Mouse (Mus musculus): ENCODE measurements around the gene Ankk1. TPM values are rescaled to one million over a fixed set of nuclear protein-coding genes. Genes with fewer than 3 reads are reported as not detected.

Ankk1 gene
- polyA plus RNA-seq (2012; rRNA removed): 0.15 and 0.22 TPM in 2 replicates

DNA sequence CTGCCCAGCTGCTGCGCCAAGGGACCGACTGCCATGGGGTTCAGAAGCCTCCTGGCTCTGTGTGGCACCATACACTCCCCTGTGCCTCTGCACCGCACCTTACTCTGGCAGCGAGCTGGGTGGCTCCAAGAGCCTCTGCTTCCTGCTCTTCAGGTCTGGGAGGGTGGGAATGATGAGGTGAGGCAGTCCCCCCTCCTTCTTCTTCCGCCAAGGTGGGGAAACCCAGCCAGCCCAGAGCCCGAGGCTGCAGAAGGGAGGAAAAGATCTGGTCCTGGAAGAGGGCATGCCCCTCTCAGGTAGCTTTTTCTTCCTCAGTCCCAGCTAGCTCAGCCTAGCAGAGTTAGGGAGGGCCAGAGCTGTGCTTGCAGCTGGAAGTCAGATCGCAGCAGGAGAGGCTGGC is at the start of gene Ankk1:
TSS of gene Ankk1 (minus strand) at position 101 of the 400 bp plus-strand sequence.
- DNase-seq (ENCODE audit: low read depth): no peak

- DNase-seq (ENCODE audit: low read depth): no peak
Observed at GRCm38 (mm10) chr9:49472126-49472525, 45.3 kb upstream of the Ankk1 start.

- DNase-seq (ENCODE audit: low read depth): no peak
Observed at GRCm38 (mm10) chr9:49470946-49471345, 44.1 kb upstream of the Ankk1 start.

DNA sequence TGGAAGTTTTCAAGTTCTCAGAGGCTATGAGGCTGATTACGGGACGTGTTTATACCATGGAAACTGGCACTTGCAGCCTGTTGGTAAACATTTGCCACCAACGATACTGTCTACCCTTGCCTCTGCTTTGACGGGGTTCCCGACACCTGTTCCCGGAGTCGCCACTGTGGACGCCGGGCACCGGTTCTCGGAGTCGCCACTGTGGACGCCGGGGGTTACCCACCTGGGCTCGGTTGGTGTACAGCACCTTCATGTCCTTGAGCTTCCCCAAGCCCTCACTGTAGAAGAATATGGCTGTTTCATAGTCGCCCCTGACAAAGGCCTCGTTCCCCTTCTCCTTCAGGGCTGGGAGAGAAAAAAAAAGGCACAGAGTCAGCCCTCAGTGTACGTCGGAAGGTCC is 43.2 kb upstream of the Ankk1 start:
- DNase-seq (ENCODE audit: low read depth): no peak

GRCm38 (mm10) chr9:49456136-49456535 is 29.3 kb upstream of the Ankk1 start:
- no peak for DNase-seq (ENCODE audit: low read depth)

DNA sequence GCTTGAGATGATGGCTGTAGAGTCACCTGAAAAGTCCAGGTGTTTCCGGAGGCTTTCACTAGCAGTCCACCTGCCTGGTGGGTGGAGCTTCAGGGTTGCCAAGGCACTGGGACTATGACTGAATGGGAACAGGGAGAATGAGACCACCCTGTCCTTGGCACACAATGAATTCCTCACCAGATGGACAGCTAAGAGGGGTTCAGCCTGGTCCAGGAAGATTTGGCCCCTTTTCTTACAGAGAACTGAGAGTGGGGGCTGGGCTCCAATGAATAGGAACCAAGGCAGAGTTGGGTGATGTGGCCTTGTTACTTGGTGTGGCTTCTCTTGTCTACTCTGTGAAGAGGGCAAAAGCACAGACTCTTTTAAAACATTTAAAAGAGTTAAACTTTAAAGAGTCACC is 25.6 kb upstream of the Ankk1 start:
- no peak for DNase-seq (ENCODE audit: low read depth)

DNA sequence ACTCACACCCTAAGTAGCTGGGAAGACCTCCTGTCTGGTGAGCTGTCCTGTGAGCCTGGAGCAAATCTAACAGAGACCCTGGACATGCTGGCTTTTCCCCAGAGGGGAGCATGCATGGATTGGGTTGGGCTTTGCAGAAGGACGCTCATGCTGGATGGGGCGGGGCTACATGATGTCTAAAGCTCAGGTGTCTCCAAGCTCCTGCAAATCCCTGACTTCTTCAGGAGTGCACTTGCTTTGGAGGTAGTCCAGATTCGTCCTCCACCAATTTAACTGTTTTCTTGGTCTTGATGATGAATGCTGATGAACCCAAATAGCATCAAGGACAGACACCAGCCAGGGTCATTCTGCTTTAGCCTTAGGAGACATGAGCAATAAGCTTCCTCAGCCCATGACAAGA is 23.7 kb upstream of the Ankk1 start:
- DNase-seq (ENCODE audit: low read depth): no peak

GRCm38 (mm10) chr9:49442621-49443020 is 15.8 kb upstream of the Ankk1 start:
- DNase-seq (ENCODE audit: low read depth): no peak

- DNase-seq (ENCODE audit: low read depth): no peak
Observed at GRCm38 (mm10) chr9:49427478-49427877, 657 bp upstream of the Ankk1 start.

- DNase-seq (ENCODE audit: low read depth): no peak
Observed at GRCm38 (mm10) chr9:49425585-49425984, 1.2 kb downstream of the Ankk1 start.

DNA sequence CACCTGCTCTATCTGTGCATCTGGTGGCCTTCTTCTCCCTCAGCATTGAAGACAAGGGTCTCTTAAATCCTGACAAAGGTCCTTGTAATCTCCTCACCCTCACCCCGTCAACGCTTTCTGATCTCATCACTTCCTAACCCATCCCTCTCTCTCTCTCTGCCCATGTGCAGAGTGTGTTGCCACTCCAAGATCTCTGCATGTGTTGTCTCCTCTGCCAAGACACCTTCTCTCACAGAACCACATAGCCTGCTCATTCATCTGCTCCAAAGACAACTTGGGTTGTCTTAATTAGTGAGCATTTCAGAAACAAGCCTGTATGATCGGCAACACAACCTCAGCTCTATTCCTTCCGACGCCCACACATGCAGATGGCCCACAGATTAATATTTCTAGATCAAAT is 3.0 kb downstream of the Ankk1 start:
- no peak for DNase-seq (ENCODE audit: low read depth)

DNA sequence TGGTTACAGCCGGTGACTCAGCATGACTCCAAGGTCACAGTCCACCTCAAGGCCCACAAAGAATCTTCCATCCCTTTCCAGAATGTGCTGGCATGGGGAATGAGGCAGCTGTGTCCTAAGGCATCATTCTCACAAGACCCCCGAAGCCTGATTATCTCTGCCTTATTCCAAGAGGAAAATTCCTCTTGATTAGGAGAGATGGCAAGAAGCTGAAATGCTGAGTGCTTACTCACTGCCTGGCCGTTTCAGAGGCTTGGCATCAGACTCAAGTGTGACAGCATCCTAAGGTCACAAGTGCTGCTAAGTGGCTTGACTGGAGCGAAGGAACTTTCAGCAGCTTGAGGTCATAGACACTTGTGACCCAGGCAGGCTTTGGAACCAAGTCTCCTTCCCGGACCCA is 16.2 kb downstream of the Ankk1 start:
- no peak for DNase-seq (ENCODE audit: low read depth)

DNA sequence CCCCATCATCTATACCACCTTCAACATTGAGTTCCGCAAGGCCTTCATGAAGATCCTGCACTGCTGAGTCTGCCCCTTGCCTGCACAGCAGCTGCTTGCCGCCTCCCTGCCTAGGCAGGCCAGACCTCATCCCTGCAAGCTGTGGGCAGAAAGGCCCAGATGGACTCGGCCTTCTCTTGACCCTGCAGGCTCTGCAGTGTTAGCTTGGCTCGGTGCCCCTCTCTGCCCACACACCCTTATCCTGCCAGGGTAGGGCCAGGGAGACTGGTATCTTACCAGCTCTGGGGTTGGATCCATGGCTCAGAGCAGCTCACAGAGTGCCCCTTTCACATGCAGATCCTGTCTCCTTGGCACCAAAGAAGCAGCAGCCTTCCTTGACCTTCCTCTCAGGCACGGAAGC is 19.8 kb downstream of the Ankk1 start:
- DNase-seq (ENCODE audit: low read depth): no peak

GRCm38 (mm10) chr9:49403711-49404110 is 23.1 kb downstream of the Ankk1 start:
- no peak for DNase-seq (ENCODE audit: low read depth)

DNA sequence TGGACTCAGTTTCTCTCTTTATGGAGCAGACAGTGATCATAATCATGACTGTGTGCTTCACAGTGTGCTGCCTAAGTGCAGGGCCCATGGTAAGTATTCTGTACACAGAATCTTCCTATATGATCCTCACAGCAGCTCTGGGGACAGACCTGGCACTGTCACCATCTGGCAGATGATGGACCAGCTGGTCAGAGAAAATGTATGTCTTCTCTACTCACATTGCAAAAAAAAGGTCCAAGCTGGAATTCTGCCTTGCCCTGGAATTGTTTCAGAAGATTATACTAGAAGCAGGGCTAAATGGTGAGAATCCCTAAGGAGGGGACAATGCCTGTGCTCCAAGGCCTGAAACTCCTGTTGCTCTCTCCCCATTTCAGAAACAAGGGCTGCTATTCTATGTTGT is 30.8 kb downstream of the Ankk1 start:
- no peak for DNase-seq (ENCODE audit: low read depth)

DNA sequence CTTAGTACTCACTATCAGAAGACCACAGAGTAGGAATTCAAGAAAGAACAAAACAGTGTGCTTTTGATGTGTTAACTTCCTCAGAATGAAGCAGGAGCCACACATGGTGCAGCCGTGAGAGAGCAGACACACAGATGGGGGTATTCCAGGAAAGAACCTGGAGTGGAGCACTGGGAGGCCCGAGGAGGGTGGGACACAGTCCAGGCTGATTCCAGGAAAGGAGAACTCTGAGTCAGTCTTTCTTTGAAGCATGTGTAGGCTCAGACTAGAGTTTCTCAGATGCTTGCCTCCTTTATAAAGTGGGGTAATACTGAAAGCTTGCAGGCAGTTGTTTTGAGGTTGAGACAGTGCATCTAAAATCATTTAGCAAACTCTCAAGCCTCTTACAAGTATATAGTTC is 34.6 kb downstream of the Ankk1 start:
- no peak for DNase-seq (ENCODE audit: low read depth)

DNA sequence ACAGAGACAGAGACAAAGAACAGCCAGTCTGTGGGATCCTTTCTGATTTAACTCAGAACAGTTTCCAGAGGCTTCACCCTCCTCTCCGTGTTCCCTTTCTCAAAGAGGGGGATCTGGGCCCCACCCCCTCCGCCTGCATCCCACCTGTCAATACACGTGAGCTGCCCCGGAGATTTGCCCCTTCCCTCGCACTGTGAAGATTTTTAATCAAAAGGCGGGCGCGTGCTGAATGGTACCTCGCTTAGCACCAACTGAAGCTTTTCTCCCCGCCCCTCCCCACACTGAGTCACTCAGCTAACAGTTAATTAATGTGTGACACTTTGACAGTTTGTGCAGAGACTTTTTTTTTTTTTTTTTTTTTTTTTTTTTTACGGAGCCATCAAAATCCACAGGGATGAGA is 40.7 kb downstream of the Ankk1 start:
- no peak for DNase-seq (ENCODE audit: low read depth)

GRCm38 (mm10) chr9:49385301-49385700 is 41.5 kb downstream of the Ankk1 start:
- no peak for DNase-seq (ENCODE audit: low read depth)

- DNase-seq (ENCODE audit: low read depth): no peak
Observed at GRCm38 (mm10) chr9:49384855-49385254, 42.0 kb downstream of the Ankk1 start.

DNA sequence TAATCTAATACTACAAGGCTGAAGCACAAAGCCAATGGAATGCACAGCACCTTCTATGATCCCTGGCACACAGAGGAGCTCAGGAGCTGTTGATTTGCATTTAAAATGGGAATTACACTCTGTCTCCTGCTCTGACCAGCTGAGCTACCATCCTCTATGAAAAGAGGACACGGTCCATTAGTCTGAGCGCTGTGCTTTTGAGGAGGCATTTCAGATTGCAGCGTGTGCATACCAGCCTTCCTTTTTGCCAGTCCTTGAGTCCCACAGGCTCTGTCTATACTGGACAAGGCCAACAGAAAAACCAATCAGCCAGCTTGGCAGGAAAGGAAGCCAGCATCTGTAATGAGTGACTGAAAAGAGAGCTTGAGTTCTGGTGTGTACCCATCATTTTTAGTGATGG is 42.8 kb downstream of the Ankk1 start:
- no peak for DNase-seq (ENCODE audit: low read depth)

DNA sequence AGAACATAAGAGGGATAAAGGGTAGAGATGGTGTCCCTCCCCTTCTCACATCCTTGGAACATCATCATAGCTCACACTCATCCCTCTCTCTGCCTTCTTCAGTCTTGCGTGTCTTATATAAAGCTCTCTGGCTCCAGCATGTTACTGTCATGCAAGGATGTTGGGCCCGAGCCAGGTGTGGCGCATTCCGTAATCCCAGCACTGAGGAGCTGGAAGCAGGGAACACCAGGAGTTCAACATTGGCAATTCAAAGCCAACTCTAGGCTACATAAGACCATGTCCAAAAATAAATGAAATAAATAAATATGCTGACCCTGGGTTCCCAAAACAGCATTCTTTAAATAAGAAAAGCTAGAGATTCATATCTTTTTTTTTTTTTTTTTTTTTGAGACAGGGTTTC is 46.9 kb downstream of the Ankk1 start:
- DNase-seq (ENCODE audit: low read depth): no peak

DNA sequence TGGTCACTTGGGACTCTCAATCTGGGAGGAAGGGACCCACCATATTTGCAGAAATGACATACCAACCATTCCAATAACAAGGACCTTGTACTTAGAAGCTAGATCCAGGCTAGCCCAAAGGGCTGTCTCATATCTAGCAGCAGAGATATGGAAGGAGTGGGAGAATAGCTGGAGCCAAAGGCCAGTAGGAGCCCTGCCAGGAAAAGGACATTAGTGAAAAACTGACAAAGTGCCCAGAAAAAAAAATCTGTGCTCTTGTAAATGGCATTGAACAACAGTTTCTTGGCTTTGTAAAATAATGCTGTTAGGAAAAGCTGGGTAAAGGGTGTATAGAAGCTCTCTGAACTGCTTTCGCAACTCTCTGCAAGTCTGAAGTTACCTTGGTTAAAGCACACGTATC is 52.9 kb downstream of the Ankk1 start:
- no peak for DNase-seq (ENCODE audit: low read depth)

GRCm38 (mm10) chr9:49365763-49366162 is 61.1 kb downstream of the Ankk1 start:
- no peak for DNase-seq (ENCODE audit: low read depth)

Data from gonadal fat pad, adult 2 months (tissue).